Mouse (Mus musculus) hematopoietic stem cell, adult 5-6 weeks (primary cell): ENCODE results near the gene Steap2. TPM values are rescaled to one million over a fixed set of nuclear protein-coding genes. Genes with fewer than 3 reads are reported as not detected.

ENCODE experiments used
- total RNA-seq: library from RNA; stranded (forward); fragments of 172-1452, 232-1000 nt; gene quantifications from 2 replicates; pipeline ENCODE4 v1.2.3, GENCODE M21; 2017

Steap2 gene
- total RNA-seq, 1 experiment from 2014 or later, result not detected

Other genes with a start within 250 kb of the Steap2 start
- gene 1700015F17Rik, start 215.4 kb downstream of the Steap2 start, total RNA-seq, result not detected in 2 replicates
- gene Cldn12, start 179.6 kb downstream of the Steap2 start, total RNA-seq, result 12.8 and 12.9 TPM in 2 replicates
- 31.6 and 38.6 TPM in 2 replicates for gene Gtpbp10, start 135.0 kb downstream of the Steap2 start, total RNA-seq
- gene Gm8773, start 120.8 kb downstream of the Steap2 start, total RNA-seq, result not detected in 2 replicates
- gene Cfap69, start 30.3 kb downstream of the Steap2 start, total RNA-seq, result 0.63 TPM in 1 of 2 replicates, not detected in the other
- not detected in 2 replicates for gene Steap1, start 54.7 kb upstream of the Steap2 start, total RNA-seq